8 mouse cellular contexts compared by ENCODE assay signal in genomic region chr8:88362446-88363150, GRCm38 (mm10). TPM values are rescaled to one million over a fixed set of nuclear protein-coding genes. Genes with fewer than 3 reads are reported as not detected.
DNase-seq lines count a peak whose midpoint lies in the region; ATAC-seq lines count a peak whose summit lies in the region.

No protein-coding gene starts in this region.

- intact Hi-C loops in heart, postnatal 25 days (cut with DNase I): loop anchor here (2.0 to 5.0 kb wide), 2 partner anchors 258 to 335 kb away; partner anchors contain the start of gene Cyld

- no peak overlapping the region for H3K27ac ChIP-seq in hindbrain, embryonic 14.5 days
- H3K27ac ChIP-seq in lung, embryonic 16.5 days (ENCODE audit: low read length): peak overlapping the region; percentile 72; the same call in 1 of the 2 replicates

- peak overlapping the region; percentile 77 for H3K4me3 ChIP-seq in erythroblast, embryonic 14.5 days (replicated peaks)
- H3K4me3 ChIP-seq in hindbrain, embryonic 14.5 days (replicated peaks; ENCODE audit: low read length): peak overlapping the region; percentile 86
- peak overlapping the region; percentile 99 for H3K4me3 ChIP-seq in lung, embryonic 16.5 days (ENCODE audit: low read length)

- H3K27me3 ChIP-seq in erythroblast, embryonic 14.5 days (ENCODE audit: control insufficient read depth): peaks cover 2% of the 10 kb centered on the region; the same call in 1 of the 2 replicates
- H3K27me3 ChIP-seq in hindbrain, embryonic 14.5 days (ENCODE audit: control insufficient read depth, insufficient read depth, low read length): no peaks in the 10 kb centered on the region
- no peaks in the 10 kb centered on the region for H3K27me3 ChIP-seq in lung, embryonic 16.5 days (ENCODE audit: control insufficient read depth, insufficient read depth, low read depth, low read length)

- peak; percentile 95 for DNase-seq in heart, adult 11 months
- no peak for DNase-seq in heart, postnatal 25 days (ENCODE audit: low spot score)
- DNase-seq in adrenal gland, postnatal 14 days: peak; percentile 40
- no peak for DNase-seq in hindbrain, embryonic 14.5 days (ENCODE audit: low spot score)
- DNase-seq in spleen, postnatal 14 days (ENCODE audit: low spot score in 2 of 2): peak; percentile 28 to 35
- no peak for DNase-seq in left cerebral cortex, adult 18-20 months (ENCODE audit: low spot score in 2 of 2)

- ATAC-seq in hindbrain, embryonic 14.5 days (ENCODE audit: low FRiP score): no peak
- ATAC-seq in lung, embryonic 16.5 days (ENCODE audit: low read depth): no peak; the same call in 1 of the 2 replicates

- peak overlapping the region; percentile 99 for H3K4me2 ChIP-seq in hindbrain, embryonic 14.5 days (replicated peaks)
- peak overlapping the region; percentile 90 for H3K4me2 ChIP-seq in lung, embryonic 16.5 days (ENCODE audit: low read depth, low read length)

- no peaks in the 10 kb centered on the region for H3K9me3 ChIP-seq in erythroblast, embryonic 14.5 days (ENCODE audit: control insufficient read depth, low read length)
- H3K9me3 ChIP-seq in hindbrain, embryonic 14.5 days (ENCODE audit: control insufficient read depth, low read length): no peaks in the 10 kb centered on the region
- H3K9me3 ChIP-seq in lung, embryonic 16.5 days (ENCODE audit: control insufficient read depth, low read length): no peaks in the 10 kb centered on the region

- peaks cover 46% of the 10 kb centered on the region for H3K4me1 ChIP-seq in erythroblast, embryonic 14.5 days (ENCODE audit: control insufficient read depth)
- peaks cover 18% of the 10 kb centered on the region for H3K4me1 ChIP-seq in hindbrain, embryonic 14.5 days (replicated peaks; ENCODE audit: control insufficient read depth, insufficient read depth, low read length)
- peaks cover 26% of the 10 kb centered on the region for H3K4me1 ChIP-seq in lung, embryonic 16.5 days (replicated peaks; ENCODE audit: control insufficient read depth, insufficient read depth, low read length)

- WGBS in hindbrain, embryonic 14.5 days: 36% methylated on average over 11 of the region's 11 CpGs
- 24% methylated on average over 11 of the region's 11 CpGs for WGBS in lung, embryonic 16.5 days

- 0 out of 2 replicates have a peak overlapping the region, but pooled peaks have one; percentile 90 for H3K9ac ChIP-seq in hindbrain, embryonic 14.5 days
- peak overlapping the region; percentile 100 for H3K9ac ChIP-seq in lung, embryonic 16.5 days (ENCODE audit: low read length)

- peaks cover 28% of the 10 kb centered on the region for H3K36me3 ChIP-seq in erythroblast, embryonic 14.5 days (ENCODE audit: control insufficient read depth)
- H3K36me3 ChIP-seq in hindbrain, embryonic 14.5 days (replicated peaks; ENCODE audit: control insufficient read depth, insufficient read depth): peaks cover 16% of the 10 kb centered on the region
- H3K36me3 ChIP-seq in lung, embryonic 16.5 days (ENCODE audit: control insufficient read depth, insufficient read depth, low read length): peaks cover 11% of the 10 kb centered on the region

RNA-seq across cellular contexts. Expression of gene Brd7, which starts 0.6 kb away (rescaled TPM):
- total RNA-seq in heart, postnatal 25 days (2021): 10 to 100 TPM; 83.5 to 88.0 TPM
- total RNA-seq in adrenal gland, postnatal 14 days (2021): 96.5 and 103 TPM in 2 replicates
- polyA plus RNA-seq in erythroblast, embryonic 14.5 days (2012): 19.7 and 20.9 TPM in 2 replicates
- polyA plus RNA-seq in hindbrain, embryonic 14.5 days (2014; fragmentation: Nextera tagmentation; extraction: Ambion mirVana): 55.7 and 63.9 TPM in 2 replicates
- 56.0 and 70.7 TPM in 2 replicates for polyA plus RNA-seq in lung, embryonic 16.5 days (2015; fragmentation: Nextera tagmentation; extraction: Ambion mirVana)
- total RNA-seq in left cerebral cortex, adult 18-20 months (2021): 10 to 100 TPM; 51.1 to 53.5 TPM

Comparison
In these comparisons a context has a peak if more than half of its experiments do, and no peak if none do; other contexts are left out.
1. DNase-seq: peak in heart, adult 11 months (single experiment), adrenal gland, postnatal 14 days (single experiment) and spleen, postnatal 14 days (2 of 2); none in heart, postnatal 25 days (single experiment), hindbrain, embryonic 14.5 days (single experiment) and left cerebral cortex, adult 18-20 months (0 of 2).
2. Peak in every context shown above with its lines, with median percentiles within 50 percentile points of each other: H3K4me3 ChIP-seq.